Mouse (Mus musculus): ENCODE results near the gene Baiap2l2. TPM values are rescaled to one million over a fixed set of nuclear protein-coding genes. Genes with fewer than 3 reads are reported as not detected.
A peak's percentile ranks its signal among the peaks of the same experiment; 100 is the strongest.

Baiap2l2 gene
- polyA plus RNA-seq, 1 experiment: not detected

- no peaks in the 10 kb centered on the region for H3K36me3 ChIP-seq (ENCODE audit: control insufficient read depth)
- no peaks in the 10 kb centered on the region for H3K27me3 ChIP-seq (ENCODE audit: control insufficient read depth)
- no peaks in the 10 kb centered on the region for H3K9me3 ChIP-seq (ENCODE audit: control insufficient read depth, low read length)
- H3K4me1 ChIP-seq (ENCODE audit: control insufficient read depth): peaks cover 2% of the 10 kb centered on the region; the same call in 1 of the 2 replicates
- TF ChIP-seq TAL1 (IDR thresholded peaks at IDR 0.05; ENCODE audit: low read length) (no peak), GATA1 (IDR thresholded peaks at IDR 0.05; ENCODE audit: low read length) (no peak)
- no peak overlapping the region for H3K4me3 ChIP-seq (replicated peaks)
These were observed 71.7 kb downstream of the Baiap2l2 start for GRCm38 (mm10) chr15:79213591-79213990.

GRCm38 (mm10) chr15:79212750-79213446 lies 72.4 kb downstream of the Baiap2l2 start:
- Histone ChIP-seq H3K4me1 (ENCODE audit: control insufficient read depth) (peaks cover 2% of the 10 kb centered on the region; the same call in 1 of the 2 replicates), H3K9me3 (ENCODE audit: control insufficient read depth, low read length) (no peaks in the 10 kb centered on the region), H3K27me3 (ENCODE audit: control insufficient read depth) (no peaks in the 10 kb centered on the region), H3K36me3 (ENCODE audit: control insufficient read depth) (no peaks in the 10 kb centered on the region), H3K4me3 (replicated peaks) (no peak overlapping the region)
- TF ChIP-seq TAL1 (IDR thresholded peaks at IDR 0.05; ENCODE audit: low read length) (no peak), GATA1 (IDR thresholded peaks at IDR 0.05; ENCODE audit: low read length) (no peak)

GRCm38 (mm10) chr15:79210357-79210756 lies 75.0 kb downstream of the Baiap2l2 start:
- TF ChIP-seq TAL1 (IDR thresholded peaks at IDR 0.05; ENCODE audit: low read length) (no peak), GATA1 (IDR thresholded peaks at IDR 0.05; ENCODE audit: low read length) (no peak)
- Histone ChIP-seq H3K4me3 (replicated peaks) (no peak overlapping the region), H3K4me1 (ENCODE audit: control insufficient read depth) (peaks cover 2% of the 10 kb centered on the region; the same call in 1 of the 2 replicates), H3K27me3 (ENCODE audit: control insufficient read depth) (no peaks in the 10 kb centered on the region), H3K9me3 (ENCODE audit: control insufficient read depth, low read length) (no peaks in the 10 kb centered on the region), H3K36me3 (ENCODE audit: control insufficient read depth) (no peaks in the 10 kb centered on the region)

- Histone ChIP-seq H3K27me3 (ENCODE audit: control insufficient read depth) (no peaks in the 10 kb centered on the region), H3K9me3 (ENCODE audit: control insufficient read depth, low read length) (no peaks in the 10 kb centered on the region), H3K4me3 (replicated peaks) (peak overlapping the region; percentile 43), H3K4me1 (ENCODE audit: control insufficient read depth) (peaks cover 2% of the 10 kb centered on the region; the same call in 1 of the 2 replicates), H3K36me3 (ENCODE audit: control insufficient read depth) (no peaks in the 10 kb centered on the region)
- TF ChIP-seq GATA1 (IDR thresholded peaks at IDR 0.05; ENCODE audit: low read length): no peak
- TF ChIP-seq TAL1 (IDR thresholded peaks at IDR 0.05; ENCODE audit: low read length): no peak
These were observed 76.4 kb downstream of the Baiap2l2 start for GRCm38 (mm10) chr15:79208758-79209439.

- no peaks in the 10 kb centered on the region for H3K27me3 ChIP-seq (ENCODE audit: control insufficient read depth)
- TF ChIP-seq TAL1 (IDR thresholded peaks at IDR 0.05; ENCODE audit: low read length) (no peak), GATA1 (IDR thresholded peaks at IDR 0.05; ENCODE audit: low read length) (no peak)
- H3K4me3 ChIP-seq (replicated peaks): no peak overlapping the region
- no peaks in the 10 kb centered on the region for H3K9me3 ChIP-seq (ENCODE audit: control insufficient read depth, low read length)
- peaks cover 2% of the 10 kb centered on the region; the same call in 1 of the 2 replicates for H3K4me1 ChIP-seq (ENCODE audit: control insufficient read depth)
- no peaks in the 10 kb centered on the region for H3K36me3 ChIP-seq (ENCODE audit: control insufficient read depth)
These were observed 77.1 kb downstream of the Baiap2l2 start for GRCm38 (mm10) chr15:79208211-79208610.

Other genes starting within 250 kb of the Baiap2l2 start
- 0.06 TPM in 1 of 2 replicates, not detected in the other for gene Galr3, start 243.7 kb downstream of the Baiap2l2 start, polyA plus RNA-seq (2012)
- gene Ankrd54, start 222.6 kb downstream of the Baiap2l2 start, polyA plus RNA-seq (2012): 13.6 and 25.2 TPM in 2 replicates
- gene Eif3l, start 210.4 kb downstream of the Baiap2l2 start, polyA plus RNA-seq (2012): 1.8 and 3.6 TPM in 2 replicates
- gene Micall1, start 176.6 kb downstream of the Baiap2l2 start, polyA plus RNA-seq (2012): 0.05 and 0.09 TPM in 2 replicates
- gene Polr2f, start 144.5 kb downstream of the Baiap2l2 start, polyA plus RNA-seq (2012): 13.8 and 15.3 TPM in 2 replicates
- not detected in 2 replicates for gene 1700088E04Rik, start 144.3 kb downstream of the Baiap2l2 start, polyA plus RNA-seq (2012)
- gene Sox10, start 120.3 kb downstream of the Baiap2l2 start, polyA plus RNA-seq (2012): not detected in 2 replicates
- 0.76 and 0.91 TPM in 2 replicates for gene Pick1, start 56.4 kb downstream of the Baiap2l2 start, polyA plus RNA-seq (2012)
- not detected in 2 replicates for gene Gm49486, start 56.1 kb downstream of the Baiap2l2 start, polyA plus RNA-seq (2012)
- gene Slc16a8, start 30.8 kb downstream of the Baiap2l2 start, polyA plus RNA-seq (2012): not detected in 2 replicates
- 2.6 and 2.7 TPM in 2 replicates for gene Pla2g6, start 42.9 kb upstream of the Baiap2l2 start, polyA plus RNA-seq (2012)
- gene Maff, start 61.1 kb upstream of the Baiap2l2 start, polyA plus RNA-seq (2012): 0.30 and 0.55 TPM in 2 replicates
- gene Tmem184b, start 118.0 kb upstream of the Baiap2l2 start, polyA plus RNA-seq (2012): 0.44 and 0.51 TPM in 2 replicates
- gene Csnk1e, start 170.0 kb upstream of the Baiap2l2 start, polyA plus RNA-seq (2012): 0.17 and 0.22 TPM in 2 replicates
- gene Kcnj4, start 219.7 kb upstream of the Baiap2l2 start, polyA plus RNA-seq (2012): not detected in 2 replicates
- gene Kdelr3, start 230.9 kb upstream of the Baiap2l2 start, polyA plus RNA-seq (2012): not detected in 2 replicates

Measured in erythroblast, embryonic 14.5 days (primary cell).